Mouse (Mus musculus): ENCODE measurements at regions not wholly inside any gene's neighbourhood (a gene's known extent, or its start where the extent isn't known, plus 50 kb on each side); places are given as distances from the start of the nearest gene placed in this dataset.

GRCm38 (mm10) chr1:39105546-39106371 lies 87.8 kb upstream of the Npas2 start:
- H3K4me1 ChIP-seq (ENCODE audit: insufficient read depth, low read depth, low read length) = peaks cover 3% of the 10 kb centered on the region; the same call in 1 of the 2 replicates
- H3K27me3 ChIP-seq (replicated peaks; ENCODE audit: insufficient read depth, low read length) = no peaks in the 10 kb centered on the region
- ATAC-seq = peak; percentile 89
- no peak overlapping the region for H3K4me2 ChIP-seq (replicated peaks; ENCODE audit: low read depth, low read length)
- no peak overlapping the region for H3K4me3 ChIP-seq (ENCODE audit: low read depth, low read length)
- H3K9ac ChIP-seq (replicated peaks; ENCODE audit: low read depth) = no peak overlapping the region
- H3K36me3 ChIP-seq (ENCODE audit: insufficient read depth, low read length) = no peaks in the 10 kb centered on the region
- peak overlapping the region; percentile 8; the same call in 1 of the 2 replicates for H3K27ac ChIP-seq (ENCODE audit: low read length)
- H3K9me3 ChIP-seq (ENCODE audit: low read length) = no peaks in the 10 kb centered on the region
- DNase-seq (ENCODE audit: low spot score) = peak; percentile 62
- 44% methylated on average over 17 of the region's 17 CpGs for WGBS
- TF ChIP-seq EP300 (IDR thresholded peaks at IDR 0.05) = no peak
- no peak for TF ChIP-seq CTCF (IDR thresholded peaks at IDR 0.05)

DNA sequence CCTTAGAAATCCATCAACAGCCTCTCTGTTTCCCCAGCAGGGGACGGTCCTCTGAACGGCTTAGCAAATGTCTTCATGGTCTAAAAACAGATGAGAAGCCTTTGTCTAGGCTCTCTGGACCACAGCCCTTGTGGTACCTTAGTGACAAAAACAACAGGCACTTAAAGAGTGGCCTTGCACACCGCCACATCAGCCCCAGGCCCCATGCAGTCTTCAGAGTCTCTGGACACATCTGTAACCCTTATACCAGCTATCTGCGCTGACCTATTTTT lies 87.2 kb upstream of the Npas2 start:
- Histone ChIP-seq H3K9me3 (ENCODE audit: low read length) (no peaks in the 10 kb centered on the region), H3K36me3 (ENCODE audit: insufficient read depth, low read length) (no peaks in the 10 kb centered on the region), H3K4me3 (ENCODE audit: low read depth, low read length) (no peak overlapping the region), H3K27ac (ENCODE audit: low read length) (no peak overlapping the region), H3K9ac (replicated peaks; ENCODE audit: low read depth) (no peak overlapping the region), H3K4me1 (ENCODE audit: insufficient read depth, low read depth, low read length) (peaks cover 3% of the 10 kb centered on the region; the same call in 1 of the 2 replicates), H3K4me2 (replicated peaks; ENCODE audit: low read depth, low read length) (no peak overlapping the region), H3K27me3 (replicated peaks; ENCODE audit: insufficient read depth, low read length) (no peaks in the 10 kb centered on the region)
- DNase-seq (ENCODE audit: low spot score) (no peak), ATAC-seq (no peak)
- 77% methylated on average over 4 of the region's 4 CpGs for WGBS
- TF ChIP-seq CTCF (IDR thresholded peaks at IDR 0.05) (no peak), EP300 (IDR thresholded peaks at IDR 0.05) (no peak)

GRCm38 (mm10) chr1:39106650-39107049 lies 86.9 kb upstream of the Npas2 start:
- DNase-seq (ENCODE audit: low spot score) (no peak), ATAC-seq (no peak)
- Histone ChIP-seq H3K4me3 (ENCODE audit: low read depth, low read length) (no peak overlapping the region), H3K27ac (ENCODE audit: low read length) (no peak overlapping the region), H3K4me2 (replicated peaks; ENCODE audit: low read depth, low read length) (no peak overlapping the region), H3K9ac (replicated peaks; ENCODE audit: low read depth) (no peak overlapping the region), H3K36me3 (ENCODE audit: insufficient read depth, low read length) (no peaks in the 10 kb centered on the region), H3K4me1 (ENCODE audit: insufficient read depth, low read depth, low read length) (peaks cover 3% of the 10 kb centered on the region; the same call in 1 of the 2 replicates), H3K27me3 (replicated peaks; ENCODE audit: insufficient read depth, low read length) (no peaks in the 10 kb centered on the region), H3K9me3 (ENCODE audit: low read length) (no peaks in the 10 kb centered on the region)
- WGBS = 62% methylated on average over 6 of the region's 6 CpGs
- TF ChIP-seq CTCF (IDR thresholded peaks at IDR 0.05) (no peak), EP300 (IDR thresholded peaks at IDR 0.05) (no peak)

DNA sequence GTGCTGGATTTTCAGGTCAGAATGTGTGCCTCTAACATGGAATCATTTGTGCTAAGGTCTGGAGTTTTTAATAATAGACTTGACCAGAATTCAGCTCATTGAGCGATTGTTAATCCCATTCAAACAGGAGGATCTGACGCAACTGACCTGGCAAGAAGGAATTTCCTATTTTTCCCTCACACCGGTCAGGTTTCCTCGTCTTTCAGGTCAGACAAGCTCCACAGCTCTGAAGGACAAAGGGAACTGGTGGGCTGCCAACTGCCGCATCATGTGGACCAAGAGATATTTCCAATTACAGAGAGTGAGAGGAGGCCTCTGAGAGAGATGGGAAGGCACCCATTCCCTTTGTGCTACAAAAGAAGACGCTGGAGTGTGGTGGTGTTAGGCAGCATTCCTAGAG lies 77.2 kb upstream of the Npas2 start:
- H3K36me3 ChIP-seq (ENCODE audit: insufficient read depth, low read length) = no peaks in the 10 kb centered on the region
- TF ChIP-seq EP300 (IDR thresholded peaks at IDR 0.05) (no peak), CTCF (IDR thresholded peaks at IDR 0.05) (no peak)
- no peaks in the 10 kb centered on the region for H3K4me1 ChIP-seq (ENCODE audit: insufficient read depth, low read depth, low read length)
- H3K9me3 ChIP-seq (ENCODE audit: low read length) = no peaks in the 10 kb centered on the region
- DNase-seq (ENCODE audit: low spot score) (no peak), ATAC-seq (no peak)
- no peaks in the 10 kb centered on the region for H3K27me3 ChIP-seq (replicated peaks; ENCODE audit: insufficient read depth, low read length)
- WGBS = 71% methylated on average over 6 of the region's 6 CpGs
- H3K4me3 ChIP-seq (ENCODE audit: low read depth, low read length) = no peak overlapping the region
- no peak overlapping the region for H3K4me2 ChIP-seq (replicated peaks; ENCODE audit: low read depth, low read length)
- H3K27ac ChIP-seq (ENCODE audit: low read length) = no peak overlapping the region
- no peak overlapping the region for H3K9ac ChIP-seq (replicated peaks; ENCODE audit: low read depth)

DNA sequence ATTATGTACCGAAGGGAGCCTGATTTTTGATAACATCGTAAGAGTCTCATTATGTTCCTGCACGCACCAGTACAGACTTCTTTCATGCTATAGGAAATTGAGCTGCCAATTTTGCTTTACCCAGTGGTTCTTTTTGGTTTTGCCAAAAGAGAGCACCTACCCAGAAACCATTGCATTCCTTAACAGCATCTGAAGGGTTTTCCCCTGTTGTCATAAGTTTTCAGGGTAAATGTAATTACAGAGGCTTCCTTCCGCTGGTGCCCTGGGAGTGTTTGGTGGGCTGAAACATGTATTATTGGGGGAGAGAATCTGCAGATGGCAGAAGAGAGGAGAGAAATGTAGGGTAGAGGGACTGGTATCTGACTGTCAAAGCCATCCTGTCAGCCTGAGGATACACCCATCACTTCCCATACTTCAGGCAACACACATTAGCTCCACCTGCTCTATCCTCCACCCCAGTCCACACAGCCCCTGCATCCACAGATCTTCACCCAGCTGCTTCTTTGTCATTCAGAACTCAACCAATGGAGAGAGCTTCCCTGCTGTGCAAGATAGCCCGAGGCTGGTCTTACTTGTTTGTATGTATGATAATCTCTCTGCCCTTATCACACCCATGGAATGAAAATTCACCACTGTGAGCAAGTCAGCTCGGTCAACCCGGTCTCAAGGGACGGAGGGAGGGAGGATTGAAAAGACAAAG lies 71.1 kb upstream of the Npas2 start:
- Histone ChIP-seq H3K9me3 (ENCODE audit: low read length) (no peaks in the 10 kb centered on the region; the same call in 1 of the 2 replicates), H3K4me3 (ENCODE audit: low read depth, low read length) (no peak overlapping the region), H3K4me1 (ENCODE audit: insufficient read depth, low read depth, low read length) (no peaks in the 10 kb centered on the region), H3K27ac (ENCODE audit: low read length) (no peak overlapping the region), H3K36me3 (ENCODE audit: insufficient read depth, low read length) (no peaks in the 10 kb centered on the region), H3K9ac (replicated peaks; ENCODE audit: low read depth) (no peak overlapping the region), H3K4me2 (replicated peaks; ENCODE audit: low read depth, low read length) (no peak overlapping the region), H3K27me3 (replicated peaks; ENCODE audit: insufficient read depth, low read length) (no peaks in the 10 kb centered on the region)
- no peak for ATAC-seq
- WGBS = 49% methylated on average over 8 of the region's 8 CpGs
- no peak for DNase-seq (ENCODE audit: low spot score)
- TF ChIP-seq CTCF (IDR thresholded peaks at IDR 0.05) (no peak), EP300 (IDR thresholded peaks at IDR 0.05) (no peak)

DNA sequence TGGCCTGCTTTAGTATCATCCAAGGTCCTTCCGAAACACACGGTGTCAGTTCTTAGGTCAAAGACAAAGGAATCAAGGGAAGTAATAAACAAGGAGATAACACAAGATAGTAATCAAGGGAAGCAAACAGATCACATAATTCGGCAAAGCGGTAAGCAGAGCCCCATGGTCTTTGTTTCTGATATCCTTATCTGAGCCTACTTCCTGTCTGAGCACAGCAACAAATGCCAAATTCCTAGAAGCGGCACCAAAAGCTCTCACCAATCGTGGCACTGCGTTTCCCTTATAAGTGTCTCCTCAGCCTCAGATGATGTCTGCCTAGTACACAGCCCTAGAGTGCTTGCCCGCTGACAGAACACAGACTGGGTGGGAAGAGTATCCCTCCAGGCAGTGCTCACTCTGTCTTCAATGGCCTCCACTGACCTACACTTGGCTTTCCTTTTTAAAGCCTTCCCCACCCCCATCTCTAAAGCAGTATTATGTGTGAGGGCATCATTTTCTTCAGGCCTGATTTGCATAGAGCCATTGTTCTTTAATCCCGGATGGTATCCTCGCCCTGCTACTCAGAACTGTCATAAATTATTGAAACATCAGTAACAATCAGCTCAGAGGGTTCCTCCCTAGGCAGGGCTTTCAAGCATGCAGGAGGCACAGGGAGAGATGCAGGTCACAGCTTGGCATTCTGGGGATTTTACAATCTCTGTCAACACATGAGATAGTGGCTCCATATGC lies 70.3 kb upstream of the Npas2 start:
- no peaks in the 10 kb centered on the region for H3K27me3 ChIP-seq (replicated peaks; ENCODE audit: insufficient read depth, low read length)
- 26% methylated on average over 10 of the region's 10 CpGs for WGBS
- no peak overlapping the region for H3K4me3 ChIP-seq (ENCODE audit: low read depth, low read length)
- no peaks in the 10 kb centered on the region; the same call in 1 of the 2 replicates for H3K9me3 ChIP-seq (ENCODE audit: low read length)
- no peak overlapping the region for H3K27ac ChIP-seq (ENCODE audit: low read length)
- DNase-seq (ENCODE audit: low spot score) (no peak), ATAC-seq (peak; percentile 30)
- TF ChIP-seq EP300 (IDR thresholded peaks at IDR 0.05) (no peak), CTCF (IDR thresholded peaks at IDR 0.05) (no peak)
- H3K4me1 ChIP-seq (ENCODE audit: insufficient read depth, low read depth, low read length) = no peaks in the 10 kb centered on the region
- H3K4me2 ChIP-seq (replicated peaks; ENCODE audit: low read depth, low read length) = no peak overlapping the region
- H3K9ac ChIP-seq (replicated peaks; ENCODE audit: low read depth) = no peak overlapping the region
- no peaks in the 10 kb centered on the region for H3K36me3 ChIP-seq (ENCODE audit: insufficient read depth, low read length)

Data from lung, postnatal 0 days (tissue).